Mouse (Mus musculus): ENCODE results near the gene Hps6.
"Not testable (repeated sequence)": the region's sequence is repeated elsewhere in the genome, so short reads cannot be mapped to it uniquely, and the experiment has no call there.

The Hps6 gene

DNA sequence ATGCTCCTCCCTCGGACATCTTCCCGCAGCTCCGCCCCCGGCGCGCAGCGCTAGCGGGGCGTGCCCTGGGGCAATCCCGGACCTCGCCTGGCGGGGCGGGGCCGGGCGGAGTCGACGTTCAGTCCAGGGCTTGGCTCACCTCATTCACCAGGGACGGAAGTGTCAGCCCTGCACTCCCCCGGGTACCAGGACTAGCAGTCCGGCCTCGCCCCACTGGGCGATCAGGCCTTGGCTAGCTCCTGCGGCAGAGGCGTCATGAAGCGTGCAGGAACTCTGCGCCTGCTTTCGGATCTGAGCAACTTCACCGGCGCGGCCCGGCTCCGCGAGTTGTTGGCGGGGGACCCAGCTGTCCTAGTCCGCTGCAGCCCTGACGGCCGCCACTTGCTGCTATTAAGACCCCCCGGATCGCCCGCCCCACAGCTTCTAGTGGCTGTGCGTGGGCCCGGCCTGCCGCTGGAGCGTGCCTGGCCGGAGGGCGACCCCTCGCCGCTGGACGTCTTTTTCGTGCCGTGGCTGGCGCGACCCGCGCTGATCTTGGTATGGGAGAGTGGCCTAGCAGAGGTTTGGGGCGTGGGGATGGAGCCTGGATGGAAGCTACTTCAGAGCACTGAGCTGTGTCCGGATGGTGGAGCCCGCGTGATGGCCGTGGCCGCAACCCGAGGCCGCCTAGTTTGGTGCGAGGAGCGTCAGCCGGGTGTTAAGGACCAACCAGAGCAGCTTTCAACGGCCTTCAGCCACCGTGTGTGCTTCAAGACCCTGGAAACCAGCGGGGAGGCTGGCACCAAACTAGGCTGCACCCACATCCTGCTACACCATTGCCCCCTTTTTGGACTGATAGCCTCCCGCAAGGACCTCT lies at the start of gene Hps6:
Hps6 (plus strand) TSS at position 138 of the 856 bp plus-strand sequence.
- DNase-seq (ENCODE audit: low spot score): peak; percentile 77

DNA sequence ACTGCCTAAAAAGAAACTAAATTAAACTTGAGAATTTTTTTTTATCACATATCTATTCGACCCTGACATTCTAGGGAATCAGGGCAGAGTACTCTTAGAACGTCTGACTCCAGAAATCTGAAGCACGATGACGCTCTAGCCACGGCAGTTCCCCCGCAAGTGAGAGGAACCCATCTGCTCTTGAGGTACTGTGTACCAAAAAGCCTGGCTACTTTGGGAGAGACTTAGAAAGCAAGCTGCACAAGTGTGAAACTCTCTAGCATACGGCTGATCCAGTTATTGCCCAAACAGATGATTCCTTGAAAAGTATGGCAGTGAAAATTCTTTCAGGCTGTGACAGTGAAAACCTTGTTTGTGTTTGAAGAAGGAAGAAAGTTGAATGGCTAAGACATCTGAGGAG lies 46.6 kb upstream of the Hps6 start:
- DNase-seq (ENCODE audit: low spot score): no peak

- DNase-seq (ENCODE audit: low spot score): peak; percentile 71
Measured at GRCm38 (mm10) chr19:45960770-45961169, 42.5 kb upstream of the Hps6 start.

DNA sequence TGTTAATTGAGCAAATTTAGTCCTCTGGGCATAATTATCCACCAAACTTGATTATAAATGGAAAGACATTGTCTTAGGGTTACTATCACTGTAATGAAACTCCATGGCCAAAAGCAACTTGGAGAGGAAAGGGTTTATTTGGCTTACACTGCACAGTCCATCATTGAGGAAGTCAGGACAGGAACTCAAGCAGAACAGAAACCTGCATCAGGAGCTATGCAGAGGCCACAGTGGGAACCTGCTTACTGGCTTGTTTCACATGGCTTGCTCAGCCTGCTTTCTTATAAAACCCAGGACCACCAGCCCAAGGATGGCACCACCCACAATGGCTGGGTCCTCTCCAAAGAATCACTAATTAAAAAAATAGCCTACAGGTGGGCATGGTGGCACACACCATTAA lies 18.9 kb upstream of the Hps6 start:
- DNase-seq (ENCODE audit: low spot score): no peak

- no peak for DNase-seq (ENCODE audit: low spot score)
Measured at GRCm38 (mm10) chr19:45988238-45988637, 15.1 kb upstream of the Hps6 start.

DNA sequence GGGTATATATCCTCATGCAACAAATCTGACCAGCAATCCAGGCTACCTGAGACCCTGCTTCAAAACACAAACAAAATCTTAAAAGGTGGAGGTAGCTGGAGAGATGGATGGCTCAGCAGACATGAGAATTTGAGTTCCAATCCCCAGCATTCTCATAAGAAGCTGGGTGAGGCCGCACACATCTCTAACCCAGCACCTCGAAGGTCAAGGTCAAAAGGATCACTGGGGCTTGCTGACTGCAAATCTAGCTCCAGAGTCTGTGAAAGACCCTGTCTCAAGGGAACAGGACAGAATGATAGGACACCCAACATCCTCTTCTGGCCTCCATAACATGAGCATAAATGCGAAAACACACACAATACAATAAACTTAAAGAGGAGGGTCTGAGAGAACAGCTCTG lies 12.1 kb upstream of the Hps6 start:
- DNase-seq (ENCODE audit: low spot score): no peak

DNA sequence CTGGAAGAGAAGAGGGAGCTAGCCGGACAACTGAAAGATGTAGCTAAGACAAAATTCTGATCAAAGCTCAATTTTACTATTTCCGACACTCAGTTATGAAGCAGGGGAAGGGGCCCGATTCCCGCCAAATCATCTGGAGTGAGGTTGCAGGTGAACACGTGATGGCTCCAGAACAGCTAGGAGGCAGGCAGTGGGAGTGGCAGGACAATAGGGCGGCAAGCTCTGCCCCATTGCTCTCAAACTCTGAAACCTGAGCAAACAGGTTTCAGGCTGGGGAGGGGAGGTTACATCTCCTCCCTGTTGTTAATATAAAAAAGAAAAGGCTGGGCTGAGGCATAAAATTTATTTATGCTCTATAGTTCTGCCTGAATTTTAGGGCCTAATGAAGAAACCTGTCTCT lies 9.9 kb upstream of the Hps6 start:
- DNase-seq (ENCODE audit: low spot score): not testable (repeated sequence)

DNA sequence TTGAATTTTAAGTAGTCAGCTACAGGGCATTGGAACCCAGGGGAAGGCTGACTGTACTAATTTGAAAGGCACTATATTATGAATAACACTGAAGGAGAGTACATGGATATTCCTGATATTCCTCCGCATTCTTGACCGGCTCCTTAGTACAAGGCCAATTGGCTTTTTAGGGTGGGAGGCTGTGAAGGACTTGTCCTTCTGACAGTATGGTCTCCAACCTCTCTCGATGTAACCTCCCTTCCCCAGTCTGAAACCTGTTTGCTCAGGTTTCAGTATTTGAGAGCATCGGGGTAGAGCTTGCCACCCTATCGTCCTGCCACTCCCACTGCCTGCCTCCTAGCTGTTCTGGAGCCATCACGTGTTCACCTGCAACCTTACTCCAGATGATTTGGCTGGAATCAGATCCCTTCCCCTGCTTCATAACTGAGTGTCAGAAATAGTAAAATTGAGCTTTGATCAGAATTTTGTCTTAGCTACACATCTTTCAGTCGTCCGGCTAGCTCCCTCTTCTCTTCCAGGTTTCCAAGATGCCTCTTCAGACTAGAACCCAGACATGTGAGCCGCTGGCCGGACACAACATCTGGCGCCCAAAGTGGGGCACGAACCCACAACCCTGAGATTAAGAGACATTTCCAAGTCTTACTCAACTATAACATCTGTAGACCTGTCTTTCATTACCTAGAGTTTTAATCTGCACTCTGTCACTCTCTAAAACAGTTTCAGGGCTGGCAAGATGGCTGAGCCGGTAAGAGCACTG lies 9.1 kb upstream of the Hps6 start:
- no peak for DNase-seq (ENCODE audit: low spot score)

- DNase-seq (ENCODE audit: low spot score): peak; percentile 32
Measured at GRCm38 (mm10) chr19:45997365-45997764, 5.9 kb upstream of the Hps6 start.

- peak; percentile 94 for DNase-seq (ENCODE audit: low spot score)
Measured at GRCm38 (mm10) chr19:45997785-45998693, 5.3 kb upstream of the Hps6 start, which contains the start of gene Armh3. Gene Armh3, minus strand, starts transcription at chr19:45998488.

DNA sequence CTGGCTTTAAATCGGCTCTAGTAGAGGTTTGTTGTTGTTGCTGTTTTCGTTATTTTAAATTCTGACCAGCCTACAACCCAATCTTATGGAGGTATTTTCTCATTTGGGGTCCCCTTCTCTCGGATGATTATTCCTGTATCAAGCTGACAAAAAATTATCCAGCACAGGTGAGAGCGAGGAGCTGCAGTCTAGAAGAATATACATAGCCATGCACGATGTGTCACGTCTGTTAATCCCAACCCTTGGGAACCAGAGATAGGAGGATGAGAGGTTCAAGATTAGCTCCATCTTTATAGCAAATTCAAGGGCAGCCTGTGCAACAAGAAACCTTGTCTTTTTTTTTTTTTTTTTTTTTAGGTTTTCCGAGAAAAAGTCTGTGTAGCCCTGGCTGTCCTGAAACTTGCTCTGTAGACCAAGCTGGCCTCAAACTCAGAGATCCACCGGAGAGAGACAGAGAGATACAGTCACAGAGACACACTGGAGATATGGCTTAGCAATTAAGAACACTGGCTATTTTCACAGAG lies 4.6 kb upstream of the Hps6 start:
- DNase-seq (ENCODE audit: low spot score): no peak

DNA sequence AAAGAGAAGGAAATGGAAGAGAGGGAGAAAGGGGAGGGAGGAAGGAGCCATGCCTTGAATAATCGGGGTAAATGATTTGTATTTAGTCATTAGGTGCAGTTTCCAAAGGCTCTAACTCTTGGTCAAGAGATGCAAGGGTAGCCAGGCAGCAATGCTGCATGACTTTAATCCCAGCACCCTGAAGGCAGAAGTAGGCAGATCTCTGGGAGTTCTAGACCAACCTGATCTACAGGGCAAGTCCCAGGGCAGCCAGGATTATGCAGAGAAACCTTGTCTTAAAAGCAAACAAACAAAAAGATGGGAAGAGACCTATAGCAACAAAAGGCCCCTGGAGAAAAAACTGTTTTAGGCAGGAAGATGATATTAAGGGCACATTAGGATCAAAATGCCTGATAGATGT lies 3.9 kb upstream of the Hps6 start:
- DNase-seq (ENCODE audit: low spot score): no peak

GRCm38 (mm10) chr19:46002279-46002678 lies 1.0 kb upstream of the Hps6 start:
- DNase-seq (ENCODE audit: low spot score): no peak

GRCm38 (mm10) chr19:46004814-46005466 lies 1.6 kb downstream of the Hps6 start:
- DNase-seq (ENCODE audit: low spot score): no peak

GRCm38 (mm10) chr19:46005680-46006079 lies 2.4 kb downstream of the Hps6 start:
- no peak for DNase-seq (ENCODE audit: low spot score)

GRCm38 (mm10) chr19:46014572-46015178 lies 11.4 kb downstream of the Hps6 start:
- DNase-seq (ENCODE audit: low spot score): peak; percentile 98

- no peak for DNase-seq (ENCODE audit: low spot score)
Measured at GRCm38 (mm10) chr19:46016023-46016422, 12.7 kb downstream of the Hps6 start.

GRCm38 (mm10) chr19:46024959-46025358 lies 21.7 kb downstream of the Hps6 start:
- no peak for DNase-seq (ENCODE audit: low spot score)

DNA sequence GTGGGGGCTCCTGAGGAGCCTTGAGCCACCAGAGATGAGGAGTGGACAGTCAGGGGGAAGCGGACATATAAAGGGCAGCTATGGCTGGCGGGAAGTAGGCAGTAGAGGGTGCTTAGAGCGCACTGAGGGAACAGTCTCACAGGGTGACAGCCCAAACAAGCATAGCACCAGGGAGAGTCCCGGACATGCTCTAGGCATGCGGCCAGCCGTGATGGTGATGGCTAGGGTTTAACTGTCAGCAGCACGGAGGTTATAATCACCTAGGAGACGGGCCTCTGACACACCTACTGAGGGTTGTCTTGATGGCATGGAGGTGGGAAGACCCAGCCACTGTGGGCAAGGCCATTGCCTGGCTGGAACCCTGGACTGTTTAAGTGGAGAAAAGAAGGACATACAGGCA lies 23.3 kb downstream of the Hps6 start:
- no peak for DNase-seq (ENCODE audit: low spot score)

- peak; percentile 48 for DNase-seq (ENCODE audit: low spot score)
Measured at GRCm38 (mm10) chr19:46028747-46029320, 25.5 kb downstream of the Hps6 start.

DNA sequence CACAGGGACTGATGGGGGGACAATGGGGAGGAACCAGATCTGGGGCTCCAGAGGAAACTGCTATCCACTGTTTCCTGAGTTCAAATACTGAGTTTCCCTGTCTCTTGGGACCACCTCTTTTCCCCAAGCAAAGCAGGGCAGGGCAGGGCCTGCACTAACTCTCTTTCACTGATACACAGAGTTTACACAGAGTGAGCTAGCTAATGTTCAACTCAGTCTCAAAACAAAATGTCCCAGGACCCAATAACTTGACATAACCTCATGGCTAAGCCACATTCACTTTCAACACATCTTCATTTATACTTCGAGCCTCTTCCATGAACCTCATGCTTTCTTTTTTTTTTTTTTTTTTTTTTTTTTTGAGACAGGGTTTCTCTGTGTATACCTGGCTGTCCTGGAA lies 26.3 kb downstream of the Hps6 start:
- DNase-seq (ENCODE audit: low spot score): no peak

All from retina, embryonic 14.5 days (tissue).